Mouse (Mus musculus) layer of hippocampus, postnatal 36 days (tissue): ENCODE data around the gene Bfsp2. TPM values are rescaled to one million over a fixed set of nuclear protein-coding genes. Genes with fewer than 3 reads are reported as not detected.

Source experiments
- DNase-seq, 2 experiments: peaks; one replicate each; pipeline ENCODE4 v3.0.0; 2022
- total RNA-seq, 2 experiments: library from RNA; stranded (reverse); gene quantifications; 2 replicates each; pipeline ENCODE4 v1.2.3; 2021

Bfsp2 gene
- total RNA-seq, 2 experiments from 2014 or later, result 5.0 to 6.0 TPM

GRCm38 (mm10) chr9:103383576-103383975, 96.6 kb downstream of the Bfsp2 start:
- no peak for DNase-seq

- no peak for DNase-seq
Measured at GRCm38 (mm10) chr9:103382989-103383388, 97.2 kb downstream of the Bfsp2 start.

DNA sequence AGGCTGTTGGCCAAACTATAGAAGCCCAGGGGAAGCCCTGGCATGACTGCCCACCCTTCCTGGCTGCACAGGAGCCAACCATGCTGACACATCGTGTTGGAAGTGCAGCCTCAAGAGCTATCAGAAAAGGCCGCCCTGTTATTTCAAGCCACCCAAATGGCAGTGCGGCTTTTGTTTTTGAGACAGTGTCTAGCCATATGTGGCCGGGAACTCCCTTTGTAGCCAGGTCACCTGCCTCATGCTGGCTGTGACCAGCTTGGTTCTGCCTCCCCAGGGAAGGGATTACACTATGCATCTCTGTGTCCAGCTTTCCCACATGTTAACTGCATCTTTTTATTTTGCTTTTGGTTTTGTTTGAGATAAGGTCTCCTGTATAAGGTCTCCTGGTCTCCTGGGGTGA, 99.7 kb downstream of the Bfsp2 start:
- DNase-seq, result no peak

DNA sequence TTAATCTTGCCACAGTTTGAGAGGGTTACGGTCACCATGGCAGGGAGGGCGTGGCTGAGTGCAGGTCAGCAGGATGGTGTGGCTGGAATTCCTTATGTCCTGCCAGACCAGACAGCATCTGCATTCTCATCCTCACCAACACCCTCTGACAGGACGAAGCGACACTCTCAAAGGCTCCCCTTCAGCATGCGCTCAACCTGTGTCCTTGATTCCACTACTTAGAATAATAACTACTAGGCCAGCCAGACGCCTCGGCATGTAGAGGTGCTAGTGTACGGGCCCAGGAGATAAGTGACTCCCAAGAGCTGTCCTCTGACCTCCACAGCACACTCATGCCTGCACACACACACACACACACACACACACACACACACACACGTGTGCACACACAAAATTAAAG, 101.0 kb downstream of the Bfsp2 start:
- DNase-seq, result no peak

DNA sequence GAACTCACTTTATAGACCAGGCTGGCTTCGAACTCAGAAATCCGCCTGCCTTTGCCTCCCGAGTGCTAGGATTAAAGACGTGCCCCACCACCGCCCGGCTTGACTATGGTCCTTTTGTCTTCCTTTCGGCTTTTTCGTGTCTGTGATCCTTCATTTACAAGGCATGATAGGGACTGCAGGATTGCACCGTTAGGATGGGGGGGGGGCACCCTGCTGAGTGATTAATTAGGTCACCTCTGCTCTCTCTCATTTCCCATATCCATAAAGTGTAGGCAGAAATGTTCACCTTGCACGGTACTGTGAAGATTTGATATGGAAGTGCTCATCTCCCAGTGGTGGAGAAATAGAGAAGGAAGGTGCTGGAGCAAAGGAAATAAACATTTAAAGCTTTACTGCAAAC, 101.5 kb downstream of the Bfsp2 start:
- DNase-seq, result no peak

DNA sequence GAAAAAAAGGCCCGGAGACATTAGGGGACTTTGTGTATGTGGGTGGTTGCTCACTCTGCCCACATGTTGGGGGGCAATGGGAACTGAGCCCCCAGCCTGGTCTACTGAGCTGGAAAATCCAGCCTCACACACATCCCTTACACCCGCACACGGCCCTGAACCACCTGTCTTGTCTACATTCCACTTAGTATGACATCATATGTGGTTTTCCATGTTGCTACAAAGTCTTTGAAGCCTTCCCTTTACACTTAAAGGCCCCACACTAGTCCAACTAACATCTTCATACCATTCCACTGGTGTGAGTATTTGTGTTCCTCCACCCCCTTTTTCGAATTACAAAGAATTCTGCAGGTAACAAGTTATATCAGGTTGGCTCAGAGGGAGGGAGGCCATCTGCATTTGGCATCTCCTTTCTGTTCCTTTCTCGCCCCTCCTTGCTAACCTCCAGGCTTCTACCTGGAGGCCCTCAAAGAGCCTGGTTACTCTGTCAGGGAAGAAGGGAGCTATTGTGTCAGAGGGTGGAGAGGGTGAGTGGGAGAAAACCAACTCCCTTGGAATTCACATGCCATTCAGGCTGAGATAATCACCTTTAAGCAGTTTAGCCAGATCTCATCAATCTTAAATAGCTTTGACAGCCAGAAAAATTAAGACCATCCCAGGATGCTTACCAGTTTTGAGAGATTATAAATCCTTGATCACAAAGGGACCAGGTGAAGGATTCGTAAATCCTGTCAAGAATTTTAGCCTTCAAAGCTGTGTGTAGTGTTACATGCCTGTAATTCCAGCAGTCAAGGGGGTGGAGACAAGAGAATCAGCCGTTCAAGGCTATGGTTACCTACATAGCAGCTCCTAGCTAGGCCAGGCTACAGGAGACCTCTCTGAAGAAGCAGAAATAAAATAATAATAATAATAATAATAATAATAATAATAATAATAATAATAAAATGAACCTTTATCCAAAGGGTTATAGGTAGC, 103.6 kb downstream of the Bfsp2 start:
- no peak for DNase-seq

Other genes with a start within 250 kb of the Bfsp2 start
- 100 to 1,000 TPM; 202 to 231 TPM for gene Trf, start 250.0 kb downstream of the Bfsp2 start, total RNA-seq
- gene 1300017J02Rik, start 175.3 kb downstream of the Bfsp2 start, total RNA-seq, result under 1 TPM in 1 of 2 experiments, not detected in 1; 0.15 TPM
- 10 to 100 TPM; 20.2 to 21.0 TPM for gene Topbp1, start 175.2 kb downstream of the Bfsp2 start, total RNA-seq
- 10 to 100 TPM; 71.5 to 73.2 TPM for gene Cdv3, start 114.6 kb downstream of the Bfsp2 start, total RNA-seq